ENCODE assay signal across 30 mouse cellular contexts in genomic region chr1:138958863-138959262, GRCm38 (mm10).
"Had no signal": no experiment of that assay in that cellular context is flagged by ENCODE, and none has a peak within 500 bp of the region (broad histone marks: within the 10 kb centered on the region; RNA-seq: fewer than 3 reads in every experiment).

No protein-coding gene starts in this region.

- H3K4me3 ChIP-seq: limb, embryonic 10.5 days; limb, embryonic 12.5 days; limb, embryonic 13.5 days; limb, embryonic 15.5 days; liver, embryonic 12.5 days; liver, embryonic 13.5 days; liver, embryonic 15.5 days; lung, embryonic 15.5 days; megakaryocyte, embryonic 14.5 days; midbrain, embryonic 10.5 days; midbrain, embryonic 12.5 days; midbrain, embryonic 13.5 days; midbrain, embryonic 15.5 days; myocyte had no signal

- H3K9me3 ChIP-seq: limb, embryonic 10.5 days; limb, embryonic 12.5 days; limb, embryonic 13.5 days; limb, embryonic 15.5 days; liver, embryonic 12.5 days; liver, embryonic 13.5 days; liver, embryonic 15.5 days; lung, embryonic 15.5 days; megakaryocyte, embryonic 14.5 days; midbrain, embryonic 10.5 days; midbrain, embryonic 12.5 days; midbrain, embryonic 13.5 days; midbrain, embryonic 15.5 days had no signal

- H3K4me2 ChIP-seq: limb, embryonic 12.5 days; limb, embryonic 13.5 days; limb, embryonic 15.5 days; liver, embryonic 11.5 days; liver, embryonic 12.5 days; liver, embryonic 13.5 days; liver, embryonic 15.5 days; lung, embryonic 14.5 days; lung, embryonic 15.5 days; midbrain, embryonic 11.5 days; midbrain, embryonic 12.5 days; midbrain, embryonic 13.5 days; midbrain, embryonic 15.5 days had no signal

- H3K36me3 ChIP-seq: limb, embryonic 10.5 days; limb, embryonic 12.5 days; limb, embryonic 13.5 days; limb, embryonic 15.5 days; liver, embryonic 12.5 days; liver, embryonic 13.5 days; liver, embryonic 15.5 days; lung, embryonic 15.5 days; midbrain, embryonic 10.5 days; midbrain, embryonic 12.5 days; midbrain, embryonic 13.5 days; midbrain, embryonic 15.5 days had no signal

- H3K27ac ChIP-seq: limb, embryonic 10.5 days; limb, embryonic 12.5 days; limb, embryonic 13.5 days; limb, embryonic 15.5 days; liver, embryonic 12.5 days; liver, embryonic 13.5 days; liver, embryonic 14.5 days; liver, embryonic 15.5 days; lung, embryonic 15.5 days; macrophage; midbrain, embryonic 10.5 days; midbrain, embryonic 12.5 days; midbrain, embryonic 13.5 days; midbrain, embryonic 15.5 days had no signal

- DNase-seq: left cerebral cortex, postnatal 4 days; liver; liver, embryonic 13.5 days; liver, postnatal 0 days; lung, adult 18-20 months; lung, adult 2 months; lung, embryonic 14.5 days; lung, postnatal 10 days; lung, postnatal 14 days; lung, postnatal 4 days; midbrain, embryonic 14.5 days had no signal

- H3K9ac ChIP-seq: limb, embryonic 12.5 days; limb, embryonic 13.5 days; limb, embryonic 15.5 days; liver, embryonic 12.5 days; liver, embryonic 13.5 days; liver, embryonic 14.5 days; liver, embryonic 15.5 days; liver, postnatal 0 days; lung, embryonic 14.5 days; lung, embryonic 15.5 days; midbrain, embryonic 12.5 days; midbrain, embryonic 13.5 days; midbrain, embryonic 15.5 days had no signal

- H3K27me3 ChIP-seq: limb, embryonic 12.5 days; limb, embryonic 13.5 days; limb, embryonic 15.5 days; liver, embryonic 12.5 days; liver, embryonic 13.5 days; liver, embryonic 15.5 days; lung, embryonic 15.5 days; megakaryocyte, embryonic 14.5 days; midbrain, embryonic 12.5 days; midbrain, embryonic 13.5 days; midbrain, embryonic 15.5 days had no signal

- ATAC-seq: liver, embryonic 12.5 days; liver, postnatal 0 days; lung, postnatal 0 days; midbrain, embryonic 13.5 days; midbrain, embryonic 15.5 days; midbrain, embryonic 16.5 days had no signal
